Mouse (Mus musculus) cerebellum, adult 2 months (tissue): ENCODE data around the gene Cdc42se1.

Experiments used
- CTCF ChIP-seq: fragments of 200-500 bp; IDR thresholded peaks from 2 replicates; pipeline ENCODE4 v1.5.1; 2011; ENCODE audit warnings: low read depth, mild to moderate bottlenecking, control low read depth, low read length, moderate library complexity, borderline replicate concordance; ENCODE audit not compliant: insufficient read depth
- POLR2A ChIP-seq: fragments of 200-500 bp; IDR thresholded peaks from 2 replicates; pipeline ENCODE4 v1.6.1; 2011; ENCODE audit warnings: low read length, control low read depth, borderline replicate concordance; ENCODE audit not compliant: insufficient read depth

GRCm38 (mm10) chr3:95194721-95195135, 33.8 kb upstream of the Cdc42se1 start:
- TF ChIP-seq CTCF: no peak
- TF ChIP-seq POLR2A: no peak
